Mouse (Mus musculus) myocyte (in vitro differentiated cells): ENCODE data around the gene Ostc. TPM values are rescaled to one million over a fixed set of nuclear protein-coding genes. Genes with fewer than 3 reads are reported as not detected.

ENCODE experiments used
- H3K27me3 ChIP-seq: one replicate; pipeline ENCODE4 v1.6.1; 2011; ENCODE audit not compliant: control insufficient read depth, insufficient read depth, insufficient read length
- H3K36me3 ChIP-seq: one replicate; pipeline ENCODE4 v1.6.1; 2011; ENCODE audit not compliant: control insufficient read depth, insufficient read depth
- H3K4me2 ChIP-seq: one replicate; pipeline ENCODE4 v1.6.1; 2011; ENCODE audit warnings: low read depth, control low read depth
- H3K4me3 ChIP-seq: one replicate; pipeline ENCODE4 v1.5.1; 2011; ENCODE audit warnings: mild to moderate bottlenecking, control low read depth, moderate library complexity
- H3K79me2 ChIP-seq: one replicate; pipeline ENCODE4 v1.6.1; 2011; ENCODE audit not compliant: control insufficient read depth, insufficient read depth
- H3ac ChIP-seq: one replicate; pipeline ENCODE4 v1.6.1; 2011; ENCODE audit not compliant: control insufficient read depth, insufficient read length
- CEBPB ChIP-seq: IDR thresholded peaks from 2 replicates; pipeline ENCODE4 v1.6.1; 2011; ENCODE audit warnings: mild to moderate bottlenecking, moderate library complexity; ENCODE audit not compliant: poor library complexity, insufficient read depth, severe bottlenecking
- E2F4 ChIP-seq: IDR thresholded peaks from one replicate; pipeline ENCODE4 v1.6.1; 2011; ENCODE audit warnings: mild to moderate bottlenecking, control low read depth, moderate library complexity; ENCODE audit not compliant: insufficient read depth
- MAX ChIP-seq: IDR thresholded peaks from one replicate; pipeline ENCODE4 v1.6.1; 2011; ENCODE audit warnings: low read depth, mild to moderate bottlenecking, control low read depth
- MYOD1 ChIP-seq, 3 experiments: IDR thresholded peaks; one replicate each; pipeline ENCODE4 v1.6.1; 2011; ENCODE audit warnings: control low read depth in 2 of 3, low read depth in 2 of 3, mild to moderate bottlenecking in 2 of 3, moderate library complexity in 1 of 3; ENCODE audit not compliant: insufficient read length in 2 of 3, control insufficient read depth in 1 of 3
- MYOG ChIP-seq, 3 experiments: IDR thresholded peaks; one replicate each; pipeline ENCODE4 v1.6.1; 2011; ENCODE audit warnings: control low read depth in 2 of 3, low read depth in 2 of 3, mild to moderate bottlenecking in 2 of 3; ENCODE audit not compliant: insufficient read length in 2 of 3, control insufficient read depth in 1 of 3, insufficient read depth in 1 of 3
- POLR2A ChIP-seq: IDR thresholded peaks from one replicate; pipeline ENCODE4 v1.6.1; 2011; ENCODE audit warnings: low read depth, mild to moderate bottlenecking, control low read depth, moderate library complexity; ENCODE audit not compliant: insufficient read length
- POLR2AphosphoS2 ChIP-seq: IDR thresholded peaks from one replicate; pipeline ENCODE4 v1.6.1; 2011; ENCODE audit warnings: low read depth, control low read depth; ENCODE audit not compliant: insufficient read length
- REST ChIP-seq: IDR thresholded peaks from one replicate; pipeline ENCODE4 v1.6.1; 2011; ENCODE audit warnings: mild to moderate bottlenecking, control low read depth, moderate library complexity; ENCODE audit not compliant: insufficient read depth, insufficient read length
- SRF ChIP-seq: IDR thresholded peaks from one replicate; pipeline ENCODE4 v1.6.1; 2011; ENCODE audit warnings: low read depth; ENCODE audit not compliant: control insufficient read depth, insufficient read length
- TCF12 ChIP-seq: IDR thresholded peaks from one replicate; pipeline ENCODE4 v1.6.1; 2011; ENCODE audit warnings: mild to moderate bottlenecking, control low read depth; ENCODE audit not compliant: poor library complexity, insufficient read depth, severe bottlenecking
- TCF3 ChIP-seq: IDR thresholded peaks from one replicate; pipeline ENCODE4 v1.6.1; 2011; ENCODE audit warnings: low read depth, control low read depth; ENCODE audit not compliant: insufficient read length
- USF1 ChIP-seq: IDR thresholded peaks from one replicate; pipeline ENCODE4 v1.6.1; 2011; ENCODE audit warnings: low read depth, mild to moderate bottlenecking, control low read depth, moderate library complexity
- polyA plus RNA-seq: library from polyadenylated mRNA; unstranded; fragments of >200 nt; fragmentation: generic; extraction: Trizol; gene quantifications from one replicate; pipeline ENCODE4 v1.2.1, GENCODE M21; 2012; ENCODE audit warnings: missing spikeins

Gene Ostc
- polyA plus RNA-seq, 1 experiment: 150 TPM

GRCm38 (mm10) chr3:130708529-130708928 is 715 bp downstream of the Ostc start:
- H3K27me3 ChIP-seq: no peaks in the 10 kb centered on the region
- H3ac ChIP-seq: peak overlapping the region; percentile 45
- peak overlapping the region; percentile 49 for H3K4me3 ChIP-seq
- peak overlapping the region; percentile 68 for H3K4me2 ChIP-seq
- peaks cover 9% of the 10 kb centered on the region for H3K36me3 ChIP-seq
- H3K79me2 ChIP-seq: peaks cover 31% of the 10 kb centered on the region
- TF ChIP-seq MYOD1 (IDR thresholded peaks at IDR 0.05; ENCODE audit: control insufficient read depth in 1 of 3, insufficient read length in 2 of 3, low read depth in 2 of 3): no peak
- no peak for TF ChIP-seq REST
- TF ChIP-seq SRF: no peak
- no peak for TF ChIP-seq USF1
- TF ChIP-seq CEBPB: no peak
- TF ChIP-seq E2F4: no peak
- no peak for TF ChIP-seq MYOG (IDR thresholded peaks at IDR 0.05; ENCODE audit: control insufficient read depth in 1 of 3, insufficient read depth in 1 of 3, insufficient read length in 2 of 3, low read depth in 2 of 3)
- no peak for TF ChIP-seq POLR2AphosphoS2
- TF ChIP-seq TCF3: no peak
- TF ChIP-seq TCF12: no peak
- TF ChIP-seq MAX: no peak
- TF ChIP-seq POLR2A: no peak

GRCm38 (mm10) chr3:130702289-130702688 is 7.0 kb downstream of the Ostc start:
- Histone ChIP-seq H3K27me3 (no peaks in the 10 kb centered on the region), H3K4me3 (no peak overlapping the region), H3K4me2 (no peak overlapping the region), H3K79me2 (peaks cover 30% of the 10 kb centered on the region), H3ac (no peak overlapping the region), H3K36me3 (peaks cover 16% of the 10 kb centered on the region)
- TF ChIP-seq CEBPB (no peak), POLR2A (no peak), TCF12 (no peak), MAX (no peak), MYOG (IDR thresholded peaks at IDR 0.05; ENCODE audit: control insufficient read depth in 1 of 3, insufficient read depth in 1 of 3, insufficient read length in 2 of 3, low read depth in 2 of 3) (no peak), REST (no peak), SRF (no peak), USF1 (no peak), POLR2AphosphoS2 (no peak), E2F4 (no peak), MYOD1 (IDR thresholded peaks at IDR 0.05; ENCODE audit: control insufficient read depth in 1 of 3, insufficient read length in 2 of 3, low read depth in 2 of 3) (no peak), TCF3 (no peak)

GRCm38 (mm10) chr3:130697622-130698021 is 11.6 kb downstream of the Ostc start:
- TF ChIP-seq TCF12 (no peak), E2F4 (no peak), MYOD1 (IDR thresholded peaks at IDR 0.05; ENCODE audit: control insufficient read depth in 1 of 3, insufficient read length in 2 of 3, low read depth in 2 of 3) (no peak), SRF (no peak), MAX (no peak), CEBPB (no peak), USF1 (no peak), MYOG (IDR thresholded peaks at IDR 0.05; ENCODE audit: control insufficient read depth in 1 of 3, insufficient read depth in 1 of 3, insufficient read length in 2 of 3, low read depth in 2 of 3) (no peak), POLR2A (no peak), REST (no peak), TCF3 (no peak)
- Histone ChIP-seq H3K36me3 (peaks cover 7% of the 10 kb centered on the region), H3K4me3 (no peak overlapping the region), H3K27me3 (no peaks in the 10 kb centered on the region), H3K4me2 (no peak overlapping the region), H3ac (no peak overlapping the region), H3K79me2 (peaks cover 17% of the 10 kb centered on the region)

GRCm38 (mm10) chr3:130694705-130695104 is 14.5 kb downstream of the Ostc start:
- no peak overlapping the region for H3ac ChIP-seq
- peaks cover 11% of the 10 kb centered on the region for H3K79me2 ChIP-seq
- H3K36me3 ChIP-seq: peaks cover 4% of the 10 kb centered on the region
- H3K4me3 ChIP-seq: no peak overlapping the region
- no peaks in the 10 kb centered on the region for H3K27me3 ChIP-seq
- TF ChIP-seq MYOD1 (IDR thresholded peaks at IDR 0.05; ENCODE audit: control insufficient read depth in 1 of 3, insufficient read length in 2 of 3, low read depth in 2 of 3): no peak
- no peak for TF ChIP-seq POLR2A
- no peak for TF ChIP-seq POLR2AphosphoS2
- no peak overlapping the region for H3K4me2 ChIP-seq

GRCm38 (mm10) chr3:130694041-130694593 is 15.1 kb downstream of the Ostc start:
- Histone ChIP-seq H3ac (no peak overlapping the region), H3K4me3 (no peak overlapping the region), H3K79me2 (peaks cover 11% of the 10 kb centered on the region), H3K4me2 (no peak overlapping the region), H3K36me3 (peaks cover 4% of the 10 kb centered on the region), H3K27me3 (no peaks in the 10 kb centered on the region)
- TF ChIP-seq USF1 (no peak), MYOG (IDR thresholded peaks at IDR 0.05; ENCODE audit: control insufficient read depth in 1 of 3, insufficient read depth in 1 of 3, insufficient read length in 2 of 3, low read depth in 2 of 3) (no peak), POLR2A (no peak), TCF3 (no peak), CEBPB (no peak), SRF (no peak), E2F4 (no peak), TCF12 (no peak), MYOD1 (IDR thresholded peaks at IDR 0.05; ENCODE audit: control insufficient read depth in 1 of 3, insufficient read length in 2 of 3, low read depth in 2 of 3) (no peak), REST (no peak)
